Mouse (Mus musculus) midbrain, postnatal 0 days (tissue): ENCODE measurements at regions not wholly inside any gene's neighbourhood (a gene's known extent, or its start where the extent isn't known, plus 50 kb on each side); places are given as distances from the start of the nearest gene placed in this dataset.

Experiments
- ATAC-seq: fragments of 200-750 bp; cut with Nextera tagmentation; 2 replicates; pipeline ENCODE4 v1.8.0; 2017; ENCODE audit warnings: moderate number of reproducible peaks, mild to moderate bottlenecking, moderate TSS enrichment, moderate library complexity; ENCODE audit not compliant: low FRiP score
- DNase-seq: peaks from one replicate; pipeline ENCODE4 v3.0.0-alpha.2; 2015; ENCODE audit warnings: low spot score
- H3K27ac ChIP-seq: fragments of 300-500 bp; sonication (generic); 2 replicates; pipeline ENCODE4 v1.5.1; 2014; ENCODE audit warnings: low read depth, mild to moderate bottlenecking, low read length, mixed read lengths
- H3K27me3 ChIP-seq: fragments of 300-500 bp; sonication (generic); 2 replicates; pipeline ENCODE4 v1.6.1; 2014; ENCODE audit warnings: low read length, control low read depth, mixed read lengths; ENCODE audit not compliant: insufficient read depth
- H3K36me3 ChIP-seq: fragments of 300-500 bp; sonication (generic); 2 replicates; pipeline ENCODE4 v1.6.1; 2014; ENCODE audit warnings: low read length, control low read depth, mixed read lengths; ENCODE audit not compliant: insufficient read depth
- H3K4me1 ChIP-seq: fragments of 300-500 bp; sonication (generic); 2 replicates; pipeline ENCODE4 v1.6.1; 2014; ENCODE audit warnings: mild to moderate bottlenecking, control low read depth, antibody characterized with exemption, low read length, mixed read lengths; ENCODE audit not compliant: insufficient read depth
- H3K4me2 ChIP-seq: fragments of 300-500 bp; sonication (generic); 2 replicates; pipeline ENCODE4 v1.6.1; 2014; ENCODE audit warnings: low read depth, mild to moderate bottlenecking, low read length, mixed read lengths; ENCODE audit not compliant: poor library complexity, severe bottlenecking
- H3K4me3 ChIP-seq: fragments of 300-500 bp; sonication (generic); 2 replicates; pipeline ENCODE4 v1.5.1; 2014; ENCODE audit warnings: low read depth, mild to moderate bottlenecking, low read length, moderate library complexity
- H3K9ac ChIP-seq: fragments of 300-500 bp; sonication (generic); replicated peaks from 2 replicates; pipeline ENCODE4 v1.6.1; 2014; ENCODE audit warnings: mild to moderate bottlenecking, low read length, moderate library complexity, mixed read lengths; ENCODE audit not compliant: poor library complexity, severe bottlenecking
- H3K9me3 ChIP-seq: fragments of 300-500 bp; sonication (generic); 2 replicates; pipeline ENCODE4 v1.6.1; 2016; ENCODE audit warnings: low read length, control low read depth
- CTCF ChIP-seq: IDR thresholded peaks from 2 replicates; pipeline ENCODE4 v1.5.1; 2016; ENCODE audit warnings: antibody characterized with exemption, mild to moderate bottlenecking
- WGBS: fragments of 180-500 bp; shearing (Covaris S2); extraction: QIAGEN DNeasy Blood & Tissue Kit; methylation state at CpG from one replicate; pipeline ENCODE4 v1.1.7; 2014; 5-methylcytosine and 5-hydroxymethylcytosine counted together

GRCm38 (mm10) chr11:14182466-14182865 is 416.6 kb upstream of the Pom121l12 start:
- TF ChIP-seq CTCF = no peak
- Histone ChIP-seq H3K4me3 (no peak overlapping the region), H3K9me3 (no peaks in the 10 kb centered on the region), H3K27me3 (no peaks in the 10 kb centered on the region), H3K4me2 (no peak overlapping the region), H3K9ac (no peak overlapping the region), H3K36me3 (no peaks in the 10 kb centered on the region), H3K27ac (no peak overlapping the region), H3K4me1 (no peaks in the 10 kb centered on the region)
- DNase-seq = no peak
- no peak for ATAC-seq
- 34% methylated on average over 3 of the region's 3 CpGs for WGBS

- no peak for TF ChIP-seq CTCF
- Histone ChIP-seq H3K27me3 (no peaks in the 10 kb centered on the region), H3K9me3 (no peaks in the 10 kb centered on the region), H3K4me2 (no peak overlapping the region), H3K4me3 (no peak overlapping the region), H3K27ac (no peak overlapping the region), H3K4me1 (no peaks in the 10 kb centered on the region), H3K36me3 (no peaks in the 10 kb centered on the region), H3K9ac (no peak overlapping the region)
- no peak for ATAC-seq
- no peak for DNase-seq
- WGBS = 50% methylated on average over 1 of the region's 1 CpGs
These were observed 415.7 kb upstream of the Pom121l12 start for GRCm38 (mm10) chr11:14183258-14183968.

- Histone ChIP-seq H3K27ac (no peak overlapping the region), H3K9me3 (no peaks in the 10 kb centered on the region), H3K4me3 (no peak overlapping the region), H3K9ac (no peak overlapping the region), H3K4me1 (no peaks in the 10 kb centered on the region), H3K36me3 (no peaks in the 10 kb centered on the region), H3K4me2 (no peak overlapping the region), H3K27me3 (no peaks in the 10 kb centered on the region)
- ATAC-seq (no peak), DNase-seq (no peak)
- WGBS = 77% methylated on average over 2 of the region's 2 CpGs
- TF ChIP-seq CTCF = no peak
These were observed 404.0 kb upstream of the Pom121l12 start for GRCm38 (mm10) chr11:14195081-14195480.
